Mouse (Mus musculus) cerebral cortex, adult 2 months (tissue): ENCODE measurements around the gene Atp6v0a1.

Experiments used
- WGBS: fragments of 180-500 bp; shearing (Covaris S2); methylation state at CpG from one replicate; pipeline ENCODE4 v1.1.7; 2018; 5-methylcytosine and 5-hydroxymethylcytosine counted together

Gene Atp6v0a1

DNA sequence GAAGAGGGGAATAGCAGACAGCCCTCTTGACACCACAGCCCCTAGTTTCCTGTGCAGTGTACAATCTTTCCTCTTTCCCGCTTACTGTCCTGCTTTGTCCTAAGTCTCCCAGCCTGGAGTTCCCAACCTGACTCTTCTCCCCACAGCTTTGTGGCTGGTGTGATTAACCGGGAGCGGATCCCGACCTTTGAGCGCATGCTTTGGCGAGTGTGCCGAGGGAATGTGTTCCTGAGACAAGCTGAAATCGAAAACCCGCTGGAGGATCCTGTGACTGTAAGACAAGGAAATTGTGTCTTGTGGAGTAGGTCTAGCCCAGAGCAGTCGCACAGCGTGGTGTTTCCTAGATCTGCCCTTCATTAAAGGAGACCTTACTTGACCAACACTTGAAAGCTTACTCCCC, 17.9 kb downstream of the Atp6v0a1 start:
- 89% methylated on average over 11 of the region's 11 CpGs for WGBS

DNA sequence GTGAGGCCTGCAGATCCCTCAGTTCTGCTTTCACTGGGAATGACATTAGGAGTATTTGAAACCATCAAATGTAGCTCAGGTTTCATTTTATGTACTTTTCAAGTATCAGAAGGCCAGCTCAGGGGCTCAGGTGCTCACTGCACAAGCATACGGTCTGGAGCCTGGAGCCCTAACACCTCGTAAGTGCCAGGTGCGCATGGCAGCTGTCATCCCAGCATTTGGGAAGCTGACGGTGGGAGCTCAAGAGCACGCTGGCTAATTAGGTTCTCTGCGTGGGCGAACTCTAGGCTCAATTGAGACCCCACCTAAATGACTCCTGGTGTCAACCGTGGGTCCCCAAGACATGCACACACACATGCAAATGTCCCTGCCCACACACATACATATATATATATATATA, 20.1 kb downstream of the Atp6v0a1 start:
- WGBS: 61% methylated on average over 8 of the region's 8 CpGs

DNA sequence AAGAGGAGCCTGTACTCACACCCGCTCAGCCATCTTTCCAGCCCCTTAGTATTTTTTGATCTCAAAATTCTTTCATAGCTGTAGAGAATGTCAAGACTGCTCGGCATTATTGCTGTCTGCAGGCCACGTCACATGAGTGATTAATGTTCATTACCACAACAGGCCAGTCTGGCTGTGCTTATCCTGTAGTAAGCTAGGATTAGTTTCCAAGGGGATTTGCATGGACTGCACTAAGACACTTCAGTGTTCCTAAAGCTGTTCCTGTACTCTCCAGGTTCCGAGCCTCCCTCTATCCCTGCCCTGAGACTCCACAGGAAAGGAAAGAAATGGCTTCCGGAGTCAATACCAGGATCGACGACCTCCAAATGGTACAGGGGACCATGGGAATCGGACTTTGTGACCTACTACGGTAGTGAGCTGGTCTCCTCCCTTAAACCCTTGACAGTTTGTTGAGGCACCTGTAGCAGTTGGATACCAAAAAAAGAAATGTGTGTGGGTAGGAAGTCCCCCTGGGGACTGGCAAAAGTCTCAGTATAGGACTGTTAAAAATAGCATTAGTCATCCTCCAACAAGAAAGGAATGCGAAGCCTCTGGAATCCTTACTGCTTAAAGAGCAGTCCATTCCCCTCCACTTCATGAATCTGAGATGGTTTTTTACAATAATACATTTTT, 21.0 kb downstream of the Atp6v0a1 start:
- WGBS: 64% methylated on average over 10 of the region's 10 CpGs

DNA sequence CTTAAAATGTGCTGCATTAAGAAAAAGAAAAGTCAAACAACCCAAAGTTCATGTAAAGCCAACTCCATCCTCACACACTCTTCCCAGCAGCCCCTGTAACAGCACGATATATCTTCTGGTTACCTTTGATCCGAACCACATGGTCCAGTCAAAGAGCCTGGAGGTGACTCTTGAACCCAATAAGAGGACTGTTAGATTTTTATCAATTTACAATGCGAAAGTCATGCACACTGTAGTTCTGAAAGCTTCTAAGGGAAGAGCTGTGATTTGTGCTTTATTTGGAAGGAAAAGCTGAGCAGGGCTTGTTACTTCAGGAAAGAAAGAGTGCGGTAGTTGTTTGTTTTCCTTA, 21.5 kb downstream of the Atp6v0a1 start:
- WGBS: 80% methylated on average over 4 of the region's 4 CpGs

DNA sequence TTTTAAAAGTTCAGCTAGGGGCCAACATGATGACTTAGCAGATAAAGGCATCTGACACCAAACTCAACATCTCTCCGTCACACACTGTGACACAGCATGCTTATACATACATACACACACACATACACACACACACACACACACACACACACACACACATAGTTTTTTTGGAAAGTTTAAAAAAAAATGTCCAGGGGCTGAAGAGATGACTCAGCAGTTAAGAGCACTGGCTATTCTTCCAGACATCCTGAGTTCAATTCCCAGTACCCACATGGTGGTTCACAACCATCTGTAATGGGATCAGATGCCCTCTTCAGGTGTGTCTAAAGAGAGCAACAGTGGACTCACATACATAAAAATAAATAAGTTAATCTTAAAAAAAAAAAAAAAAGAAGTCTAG, 22.2 kb downstream of the Atp6v0a1 start:
- WGBS: 81% methylated on average over 1 of the region's 1 CpGs

DNA sequence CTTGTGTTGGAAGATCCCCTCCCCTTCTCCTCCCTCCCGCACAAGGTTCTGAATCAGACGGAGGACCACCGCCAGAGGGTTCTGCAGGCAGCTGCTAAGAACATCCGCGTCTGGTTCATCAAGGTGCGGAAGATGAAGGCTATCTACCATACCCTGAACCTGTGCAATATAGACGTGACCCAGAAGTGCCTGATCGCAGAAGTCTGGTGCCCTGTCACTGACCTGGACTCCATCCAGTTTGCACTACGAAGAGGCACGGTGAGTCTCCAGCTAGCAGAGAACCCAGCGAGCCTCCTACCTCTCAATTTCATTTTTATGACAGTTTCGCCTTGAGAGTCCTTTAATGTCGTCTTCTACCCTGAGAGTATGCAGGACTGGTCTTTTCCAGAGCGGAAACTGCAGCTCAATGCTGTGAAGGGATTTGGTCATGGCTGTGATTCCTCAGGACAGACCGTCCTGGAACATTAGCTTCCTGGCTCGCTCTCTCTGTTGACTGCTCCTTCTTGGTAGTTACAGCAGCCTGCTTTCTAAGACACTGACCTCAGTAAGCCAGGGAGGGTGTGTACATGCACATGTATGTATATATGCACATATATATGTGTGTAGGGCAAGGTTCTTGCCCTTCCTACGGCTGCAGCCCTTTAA, 24.7 kb downstream of the Atp6v0a1 start:
- WGBS: 87% methylated on average over 17 of the region's 17 CpGs

DNA sequence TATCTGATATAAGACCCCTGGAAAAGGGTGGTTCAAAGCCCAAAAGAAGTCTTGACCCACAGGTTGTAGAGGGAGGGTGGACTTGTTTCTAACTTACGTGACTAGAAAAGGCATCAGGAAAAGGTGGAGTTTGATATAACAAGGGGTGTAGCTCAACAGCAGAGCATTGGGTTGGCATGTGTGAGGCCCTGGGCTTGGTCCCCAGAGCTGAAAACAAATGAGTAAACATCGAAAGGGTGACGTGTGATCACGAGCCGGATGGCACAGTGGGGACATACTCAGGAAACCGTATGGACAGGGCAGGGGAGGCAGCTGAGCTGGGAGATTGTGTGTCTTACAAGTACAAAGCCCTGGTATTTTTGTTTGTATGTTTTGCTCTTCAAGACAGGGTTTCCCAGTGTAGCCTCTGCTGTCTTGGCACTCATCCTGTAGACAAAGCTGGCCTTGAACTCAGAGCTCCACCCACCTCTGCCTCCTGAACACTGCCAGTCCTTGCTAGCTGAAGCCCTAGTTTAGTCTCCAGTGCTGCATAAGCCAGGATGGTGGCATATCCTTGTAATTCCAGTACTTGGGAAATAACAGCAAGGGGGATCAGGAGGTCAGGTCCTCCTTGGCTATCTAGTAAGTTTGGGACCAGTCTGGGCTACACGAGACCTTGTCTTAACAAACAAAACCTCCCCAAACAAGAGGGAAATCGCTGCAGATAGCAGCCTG, 25.5 kb downstream of the Atp6v0a1 start:
- 60% methylated on average over 8 of the region's 8 CpGs for WGBS

DNA sequence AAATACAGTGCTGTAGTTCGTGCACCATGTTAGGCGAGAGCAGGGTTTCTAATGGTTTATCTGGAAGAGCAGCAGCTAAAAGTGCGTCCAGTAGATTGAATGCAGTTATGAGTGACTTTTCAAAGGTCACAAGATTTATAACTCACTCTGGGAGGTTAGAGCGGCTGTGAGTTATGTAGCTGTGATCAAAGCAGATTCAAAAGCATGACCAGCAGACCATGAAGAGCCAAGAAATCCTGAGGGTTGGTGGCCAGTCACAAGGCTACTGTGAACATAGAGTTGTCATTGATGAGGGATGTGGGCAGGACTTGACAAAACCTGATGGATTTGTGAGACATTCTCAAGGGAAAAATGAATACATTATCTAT, 26.1 kb downstream of the Atp6v0a1 start:
- 92% methylated on average over 4 of the region's 4 CpGs for WGBS

DNA sequence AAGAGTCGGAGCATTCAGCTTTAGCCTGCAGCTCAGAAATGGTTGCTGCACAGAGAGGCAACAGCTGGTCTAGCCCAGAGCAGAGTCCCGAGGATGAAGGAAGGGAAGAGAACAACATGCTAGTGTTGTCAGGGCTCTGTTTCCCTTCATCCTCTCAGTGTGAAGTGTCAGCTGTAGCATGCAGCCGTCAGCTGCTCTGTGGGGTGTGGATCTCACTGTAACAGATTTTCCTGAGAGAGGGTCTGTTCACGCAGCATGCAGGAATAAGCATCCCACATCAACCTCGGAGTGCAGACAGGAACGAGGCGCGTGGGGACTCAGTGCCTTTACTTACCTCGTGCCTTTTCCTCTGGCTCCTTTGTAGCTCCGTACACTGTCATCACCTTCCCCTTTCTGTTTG, 28.5 kb downstream of the Atp6v0a1 start:
- 60% methylated on average over 10 of the region's 10 CpGs for WGBS

DNA sequence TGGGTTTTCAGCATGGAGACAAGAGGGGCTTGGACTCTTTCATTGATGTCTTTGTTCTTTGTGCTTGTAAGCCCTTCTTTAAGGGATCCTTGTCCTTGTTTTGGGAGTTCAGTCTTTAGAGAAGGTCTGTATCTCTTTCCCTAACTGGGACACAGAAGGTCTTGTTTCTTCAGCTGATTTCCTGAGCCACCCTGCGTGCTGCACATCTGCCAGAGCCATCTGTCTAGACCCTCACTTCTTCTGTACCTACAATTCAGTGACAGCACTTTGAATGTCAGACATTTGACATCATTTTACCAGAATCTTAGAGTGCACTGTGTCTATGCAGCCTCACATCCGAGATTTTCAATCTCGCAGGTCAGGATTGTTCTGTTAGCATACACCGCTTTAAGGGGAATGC, 36.6 kb downstream of the Atp6v0a1 start:
- 69% methylated on average over 4 of the region's 4 CpGs for WGBS

DNA sequence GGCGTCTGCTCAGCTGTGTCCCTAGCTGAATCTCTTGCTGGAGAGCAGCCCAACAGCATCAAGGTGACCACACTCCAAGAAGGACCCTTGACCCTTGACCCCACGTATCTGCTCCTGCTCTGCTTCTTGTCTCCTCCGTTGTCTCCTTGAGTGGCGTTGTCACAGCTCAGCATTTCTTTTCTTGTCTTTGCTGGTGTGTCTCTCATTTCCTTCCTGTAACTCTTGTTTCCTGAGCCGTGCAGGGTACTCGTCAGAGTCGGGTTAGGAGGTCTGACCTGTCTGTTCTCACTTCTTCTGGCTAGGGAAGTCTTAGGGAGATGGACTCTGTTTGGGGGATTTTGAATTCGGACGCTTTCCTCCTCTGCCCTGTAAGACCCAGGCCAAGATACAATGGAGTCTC, 37.2 kb downstream of the Atp6v0a1 start:
- 57% methylated on average over 9 of the region's 9 CpGs for WGBS

DNA sequence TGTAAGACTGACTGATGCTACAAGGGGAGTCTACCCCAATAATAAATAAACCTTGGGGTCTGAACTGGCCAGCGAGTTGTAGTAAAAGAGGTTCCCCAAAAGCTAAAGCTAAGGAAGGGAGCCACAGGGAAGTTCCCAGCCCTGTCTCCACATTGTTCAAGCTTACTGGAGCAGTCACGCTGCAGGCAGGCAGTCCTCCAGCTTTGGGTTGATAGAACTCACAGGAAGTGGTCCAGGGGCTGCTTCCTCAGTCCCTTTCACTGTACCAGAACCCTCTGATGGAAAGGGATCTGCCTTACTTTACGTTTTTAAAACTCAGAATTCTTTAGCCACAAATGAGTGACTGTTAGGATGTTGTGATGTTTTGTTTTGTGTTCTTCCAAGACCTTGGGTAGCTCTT, 38.2 kb downstream of the Atp6v0a1 start:
- WGBS: 75% methylated on average over 3 of the region's 3 CpGs

DNA sequence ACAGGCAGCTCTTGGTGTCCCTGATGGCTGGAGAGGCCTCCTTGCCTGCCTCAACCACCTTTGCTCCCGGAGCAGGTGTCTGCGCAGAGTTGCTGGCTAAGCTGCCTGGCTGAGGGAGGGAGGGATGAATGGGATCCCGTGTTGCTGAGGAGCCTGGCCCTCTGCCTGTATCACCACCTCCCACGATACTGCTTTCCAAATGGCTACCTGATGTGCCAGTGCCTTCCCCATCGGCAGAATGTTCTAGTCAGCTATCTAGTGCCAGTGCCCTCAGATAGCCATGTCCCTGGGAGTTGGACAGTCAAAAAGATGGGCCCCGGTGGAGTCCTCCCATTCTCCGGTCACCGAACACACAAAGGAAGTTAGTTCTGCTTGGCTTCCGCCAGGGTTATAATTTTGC, 41.1 kb downstream of the Atp6v0a1 start:
- WGBS: 50% methylated on average over 9 of the region's 9 CpGs

DNA sequence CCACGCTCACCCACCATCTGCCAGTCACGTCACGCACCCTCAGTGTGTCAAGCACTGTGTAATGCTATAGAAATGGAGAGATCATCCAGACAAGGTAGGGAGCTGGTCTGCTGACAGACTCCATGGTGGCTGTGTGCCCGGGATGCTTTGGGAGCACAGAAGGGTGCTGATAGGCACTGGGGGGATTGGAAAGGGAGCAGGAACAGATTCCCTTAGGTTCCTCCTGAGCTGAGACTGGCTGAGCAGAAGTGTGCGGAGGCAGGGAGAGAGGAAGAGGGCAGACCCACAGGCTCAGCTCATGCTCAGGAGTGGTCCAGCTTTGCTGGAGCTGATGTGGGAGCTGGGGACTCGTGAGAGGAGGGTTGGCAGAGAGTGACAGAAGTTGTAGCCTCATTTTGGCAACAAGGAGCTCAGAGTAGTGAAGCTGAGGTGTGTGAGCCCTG, 41.8 kb downstream of the Atp6v0a1 start:
- 54% methylated on average over 6 of the region's 6 CpGs for WGBS

DNA sequence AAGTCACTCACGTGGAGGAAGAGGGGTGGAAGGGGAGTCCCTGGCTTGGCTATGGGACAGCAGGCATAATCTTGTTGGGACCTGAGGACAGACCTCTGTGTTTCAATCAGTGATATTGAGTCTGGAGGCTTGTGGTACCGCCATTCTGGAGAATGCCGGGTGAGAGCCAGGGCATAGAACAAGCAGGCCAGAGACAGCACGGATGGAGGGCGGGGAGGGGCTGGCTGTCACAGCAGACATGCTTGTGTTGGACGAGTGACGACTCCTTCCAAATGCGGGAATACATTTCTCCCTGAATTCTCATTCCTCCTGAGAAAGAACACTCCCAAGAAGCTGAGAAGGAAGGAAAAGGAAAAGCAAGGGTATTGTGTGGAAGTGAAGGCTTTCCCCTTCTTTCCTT, 42.4 kb downstream of the Atp6v0a1 start:
- 67% methylated on average over 8 of the region's 8 CpGs for WGBS

DNA sequence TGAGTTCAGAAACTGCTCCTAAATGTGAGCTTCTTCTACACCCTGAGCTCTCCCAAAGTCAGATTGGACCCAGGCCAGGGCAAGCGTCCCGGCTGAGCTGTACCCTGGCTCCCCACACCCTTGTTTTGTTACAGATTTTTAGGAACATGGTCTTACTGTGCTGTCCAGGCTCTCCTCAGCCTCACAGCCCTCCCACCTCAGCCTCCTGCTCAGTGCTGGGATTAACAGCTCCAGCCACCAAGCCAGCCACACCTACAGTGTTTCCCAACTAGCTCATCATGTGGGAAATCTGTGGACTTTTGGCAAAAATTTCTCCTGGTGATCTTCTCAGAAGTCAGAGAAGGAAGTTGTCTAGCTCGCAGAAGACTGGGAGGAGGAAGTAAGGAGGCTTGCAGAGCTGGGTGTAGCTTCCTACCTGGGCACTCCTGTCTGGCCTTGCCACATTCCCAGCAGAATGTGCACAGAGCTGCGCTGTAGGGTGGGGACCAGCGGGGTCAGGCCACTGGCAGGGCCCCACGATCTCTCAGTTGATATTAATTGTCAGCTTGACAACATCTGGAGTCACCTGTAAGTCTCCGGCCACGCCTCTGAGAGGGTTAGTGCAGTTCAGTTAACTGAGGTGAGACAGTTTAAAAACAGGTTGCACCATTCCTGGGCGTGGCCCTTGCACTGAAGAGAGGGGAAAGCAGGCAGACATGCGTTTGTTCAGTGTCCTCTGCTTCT, 43.7 kb downstream of the Atp6v0a1 start:
- 73% methylated on average over 10 of the region's 10 CpGs for WGBS

DNA sequence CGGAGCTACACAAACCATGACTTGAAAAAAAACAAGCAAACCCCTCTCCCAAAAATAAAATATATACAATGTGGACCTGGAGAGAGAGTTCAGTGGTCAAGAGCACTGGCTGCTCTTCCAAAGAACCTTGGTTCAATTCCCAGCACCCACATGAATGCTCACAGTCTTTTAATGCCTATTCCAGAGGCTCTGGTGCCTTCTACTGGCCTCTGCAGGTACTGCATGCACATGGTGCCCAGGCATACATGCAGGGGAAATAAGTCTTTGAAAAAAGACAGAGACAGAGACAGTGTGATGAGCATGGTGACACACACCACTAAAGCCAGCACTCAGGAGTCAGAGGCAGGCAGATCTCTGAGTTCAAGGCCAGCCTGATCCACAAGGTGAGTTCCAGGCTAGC, 44.7 kb downstream of the Atp6v0a1 start:
- WGBS: 98% methylated on average over 1 of the region's 1 CpGs

DNA sequence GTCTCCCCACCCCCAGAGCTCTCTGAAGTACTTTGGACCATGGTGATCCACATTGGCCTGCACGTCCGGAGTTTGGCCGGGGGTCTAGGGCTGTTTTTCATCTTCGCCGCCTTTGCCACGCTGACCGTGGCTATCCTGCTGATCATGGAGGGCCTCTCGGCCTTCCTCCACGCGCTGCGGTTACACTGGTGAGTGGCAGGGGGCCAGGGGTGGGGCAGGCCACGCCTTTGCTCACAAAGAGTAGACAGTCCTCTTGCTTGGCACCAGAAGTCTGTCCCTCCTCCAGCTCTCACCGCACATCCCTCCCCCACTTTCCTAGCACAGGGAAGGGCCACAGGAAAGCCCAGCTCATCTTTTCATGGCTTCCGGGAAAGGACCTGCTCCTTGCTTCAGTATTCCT, 46.2 kb downstream of the Atp6v0a1 start:
- WGBS: 74% methylated on average over 14 of the region's 14 CpGs

DNA sequence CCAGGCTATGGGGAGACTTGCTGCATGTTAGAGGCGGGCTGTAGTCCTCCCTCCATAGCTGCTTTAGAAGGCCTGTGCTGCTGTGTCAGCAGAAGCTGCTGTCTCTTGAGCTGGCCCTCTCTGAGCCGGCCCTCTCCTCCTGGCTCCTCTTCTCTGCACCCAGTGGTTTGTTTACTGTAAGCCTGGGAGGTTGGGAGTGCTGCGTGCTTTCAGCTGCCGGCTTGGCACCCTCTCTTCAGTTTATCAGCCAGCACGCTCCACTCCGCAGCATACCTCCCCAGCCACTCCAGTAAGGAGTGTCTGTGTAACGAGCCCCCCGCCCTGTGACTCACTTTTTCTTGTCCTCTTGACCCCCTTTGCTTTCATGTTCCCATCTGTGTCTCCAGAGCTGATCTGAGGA, 47.6 kb downstream of the Atp6v0a1 start:
- 34% methylated on average over 8 of the region's 8 CpGs for WGBS

DNA sequence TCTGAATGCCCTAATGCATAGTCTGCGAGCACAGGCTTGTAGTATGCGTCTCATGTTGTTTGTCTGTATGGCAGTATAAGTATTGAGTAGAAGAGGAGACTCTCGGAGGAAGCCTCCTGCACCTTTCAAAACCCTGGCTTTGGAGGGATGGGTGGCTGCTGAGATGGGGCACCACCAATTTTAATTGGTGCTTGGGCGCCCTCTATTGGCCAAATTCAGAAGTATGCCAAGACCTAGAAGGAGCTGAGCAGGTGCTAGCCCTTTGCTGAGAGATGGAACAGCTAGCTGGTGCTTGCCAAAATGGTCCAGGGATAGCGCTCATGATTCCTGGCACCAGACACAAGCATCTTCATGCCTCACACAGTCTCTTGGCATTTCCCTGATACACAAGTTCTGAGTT, 48.6 kb downstream of the Atp6v0a1 start:
- 23% methylated on average over 5 of the region's 5 CpGs for WGBS

DNA sequence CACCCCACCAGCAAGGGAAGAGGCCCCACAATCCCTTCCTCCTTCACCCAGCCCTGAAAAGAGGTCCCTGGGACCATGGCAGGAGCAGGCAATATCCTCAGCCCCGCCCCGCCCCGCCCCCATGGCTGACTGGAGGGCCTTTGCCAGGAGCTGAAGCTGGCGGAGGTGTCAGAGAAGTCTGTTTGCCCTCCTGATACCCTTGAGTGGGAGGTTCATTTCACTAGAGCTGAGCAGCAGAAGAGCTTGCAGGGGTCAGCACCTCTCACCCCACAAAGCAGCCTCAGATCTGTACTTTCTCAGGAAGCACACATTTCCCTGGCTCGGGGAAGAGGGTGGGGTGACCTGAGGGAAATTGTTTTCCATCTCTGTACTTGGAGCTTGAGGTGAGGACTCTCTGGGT, 49.5 kb downstream of the Atp6v0a1 start:
- 62% methylated on average over 5 of the region's 5 CpGs for WGBS

DNA sequence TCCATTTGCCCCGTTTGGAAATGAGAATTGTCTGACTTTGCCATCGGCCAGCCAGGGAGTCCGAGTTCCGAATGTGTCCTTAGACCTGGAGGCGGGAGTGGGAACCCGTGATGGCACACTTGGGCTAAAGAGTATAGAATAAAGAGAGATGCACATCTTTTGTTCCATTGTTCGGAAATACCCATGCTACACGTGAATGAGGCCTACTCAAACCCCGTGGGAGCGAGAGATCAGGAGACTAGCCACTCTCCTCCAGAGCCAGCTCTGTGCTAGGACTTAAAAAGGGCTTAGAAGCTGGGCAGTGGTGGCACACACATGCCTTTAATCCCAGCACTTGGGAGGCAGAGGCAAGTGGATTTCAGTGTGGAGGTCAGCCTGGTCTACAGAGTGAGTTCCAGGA, 50.2 kb downstream of the Atp6v0a1 start:
- WGBS: 59% methylated on average over 10 of the region's 10 CpGs

DNA sequence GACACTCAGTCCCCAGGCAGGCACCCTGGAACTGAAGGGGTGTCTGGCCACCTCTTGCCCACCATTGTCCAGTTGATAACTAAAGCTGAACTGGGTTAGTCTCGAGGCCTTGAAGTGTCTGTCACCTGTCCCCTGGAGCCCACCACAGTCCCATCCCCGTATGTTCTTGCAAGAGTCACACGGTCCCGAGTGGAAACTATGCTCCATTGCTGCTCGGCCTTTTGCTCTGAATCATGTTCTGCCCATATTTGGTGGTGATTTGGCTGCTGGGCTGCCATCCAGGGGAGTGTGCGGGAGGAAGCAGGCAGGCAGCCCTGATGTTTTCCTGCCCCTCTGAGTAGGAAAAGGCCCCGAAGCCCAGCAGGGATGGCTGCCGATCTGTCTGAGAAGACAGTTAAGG, 50.9 kb downstream of the Atp6v0a1 start:
- 16% methylated on average over 8 of the region's 8 CpGs for WGBS
